Mouse (Mus musculus): ENCODE data around the gene Rgs8. TPM values are rescaled to one million over a fixed set of nuclear protein-coding genes. Genes with fewer than 3 reads are reported as not detected.

The Rgs8 gene
- polyA plus RNA-seq, 1 experiment = not detected

DNA sequence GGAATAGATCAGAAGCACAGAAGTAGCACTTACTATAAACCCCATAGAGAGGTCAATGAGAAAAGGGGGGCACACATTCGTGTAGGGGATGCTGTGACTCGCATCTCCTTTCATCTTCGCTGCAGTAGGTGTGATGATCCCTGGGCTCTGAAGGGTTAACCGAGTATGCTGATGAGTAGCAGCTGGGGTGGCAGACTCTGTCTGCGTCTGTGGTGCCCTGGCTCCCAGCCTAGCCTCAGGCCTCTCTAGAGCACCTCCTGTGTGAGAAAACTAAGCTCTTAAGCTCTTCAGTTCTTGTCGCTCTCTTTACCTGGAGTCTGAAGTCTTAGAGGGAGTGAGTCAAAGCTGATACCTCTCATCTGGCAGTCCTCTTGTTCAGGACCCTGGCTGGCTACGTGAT lies 51.3 kb downstream of the Rgs8 start:
- DNase-seq (ENCODE audit: low spot score) = no peak

DNA sequence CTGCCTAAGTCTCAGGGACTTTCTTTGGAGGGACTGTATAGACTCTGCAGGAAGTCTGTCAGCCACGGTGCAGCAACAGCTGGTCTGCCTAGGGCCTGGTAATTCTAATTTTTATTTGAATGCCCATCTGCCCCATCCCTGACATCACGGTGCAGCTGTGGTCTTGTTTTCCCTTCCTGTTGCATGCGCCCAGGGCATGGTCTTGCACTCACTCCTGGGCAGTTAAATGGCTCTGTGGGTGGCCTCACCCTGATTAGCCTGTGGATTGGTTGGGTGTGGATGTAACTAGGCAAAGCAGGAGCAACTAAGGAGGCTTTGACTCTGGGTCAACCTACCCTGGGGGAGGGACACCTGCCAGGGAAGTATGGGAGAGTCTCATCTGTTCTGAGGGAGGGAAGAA lies 52.2 kb downstream of the Rgs8 start:
- no peak for DNase-seq (ENCODE audit: low spot score)

DNA sequence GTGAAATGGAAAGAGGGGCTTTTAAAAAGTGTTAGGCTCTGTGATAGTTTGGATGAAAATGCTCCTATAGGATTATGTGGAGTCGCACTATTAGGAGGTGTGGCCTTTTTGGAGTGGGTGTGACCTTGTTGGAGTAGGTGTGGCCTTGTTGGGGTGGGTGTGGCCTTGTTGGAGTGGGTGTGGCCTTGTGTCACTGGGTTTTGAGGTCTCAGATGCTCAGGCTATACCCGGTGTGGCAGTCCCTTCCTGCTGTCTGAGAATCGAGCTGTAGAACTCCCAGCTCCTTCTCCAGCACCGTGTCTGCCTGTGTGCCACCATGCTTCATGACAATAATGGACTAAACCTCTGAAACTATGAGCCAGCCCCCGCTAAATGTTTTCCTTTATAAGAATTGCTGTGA lies 55.8 kb downstream of the Rgs8 start:
- no peak for DNase-seq (ENCODE audit: low spot score)

DNA sequence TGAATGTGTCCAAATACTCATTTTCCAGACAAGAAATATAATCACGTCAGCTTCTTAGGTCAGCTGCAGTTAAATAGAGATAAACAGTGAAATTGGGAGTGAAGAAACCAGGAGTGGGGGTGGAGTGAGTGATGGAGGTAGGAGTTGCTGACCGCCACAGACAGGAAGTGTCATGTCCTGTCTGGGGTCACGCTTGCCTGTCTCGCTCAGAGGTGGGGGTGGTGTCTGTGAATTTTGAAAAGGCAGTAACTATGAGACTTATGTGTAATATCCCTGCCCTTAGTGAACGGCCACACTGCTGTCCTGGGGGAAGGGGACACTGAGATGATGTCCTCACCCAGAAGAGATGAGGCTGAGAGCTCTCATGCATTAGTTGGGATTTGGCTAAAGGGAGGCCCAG lies 56.6 kb downstream of the Rgs8 start:
- DNase-seq (ENCODE audit: low spot score) = no peak

DNA sequence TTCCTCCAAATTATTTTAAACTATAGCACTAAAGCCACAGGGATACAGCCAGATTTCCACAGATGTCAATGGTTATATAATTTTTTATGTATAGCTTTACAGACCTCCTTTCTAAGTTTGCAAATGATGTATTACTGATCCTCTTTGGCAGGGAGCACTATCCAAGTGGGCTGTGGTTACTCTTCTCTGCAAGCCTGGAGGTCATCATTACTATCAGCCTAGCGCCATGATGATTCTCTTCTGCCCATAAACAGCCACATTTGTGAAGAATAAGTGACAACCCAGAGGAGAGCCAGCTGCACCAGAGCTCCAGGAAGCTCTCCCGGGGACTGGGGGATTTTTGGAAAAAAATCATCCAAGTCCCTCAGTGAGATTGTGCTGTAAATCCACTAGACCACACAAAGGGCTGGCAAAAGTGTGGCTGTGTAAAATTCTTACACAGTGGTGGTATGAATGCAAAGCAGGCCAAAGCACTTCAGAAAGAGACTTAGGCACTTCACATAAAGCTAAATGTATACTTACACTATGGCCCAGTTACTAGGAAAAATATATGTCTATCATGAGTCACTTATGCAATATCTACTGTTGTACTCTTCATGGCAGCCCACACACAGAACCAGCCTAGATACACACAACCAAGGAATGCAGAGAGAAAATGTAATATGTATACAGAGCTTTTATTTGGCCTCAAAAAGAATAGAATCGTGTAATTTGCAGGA lies 58.9 kb downstream of the Rgs8 start:
- DNase-seq (ENCODE audit: low spot score) = no peak

DNA sequence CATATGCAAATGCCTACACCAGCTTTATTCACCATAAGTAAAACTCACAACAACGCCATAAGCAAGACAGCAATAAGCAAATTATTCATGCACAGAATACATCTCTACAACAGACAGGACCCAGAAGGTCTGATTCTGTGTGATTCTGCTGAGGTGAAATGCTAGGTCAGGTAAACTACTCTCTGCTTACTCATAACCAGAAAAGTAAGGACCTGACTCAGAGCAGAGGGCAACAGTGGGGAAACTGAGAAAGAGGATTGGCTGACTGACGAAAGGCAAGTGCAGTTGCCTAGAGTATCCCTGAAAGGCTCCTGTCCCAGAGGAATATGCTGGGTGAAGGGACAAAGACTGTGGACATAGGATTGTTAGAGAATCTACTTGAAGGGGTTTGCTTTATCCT lies 59.8 kb downstream of the Rgs8 start:
- no peak for DNase-seq (ENCODE audit: low spot score)

DNA sequence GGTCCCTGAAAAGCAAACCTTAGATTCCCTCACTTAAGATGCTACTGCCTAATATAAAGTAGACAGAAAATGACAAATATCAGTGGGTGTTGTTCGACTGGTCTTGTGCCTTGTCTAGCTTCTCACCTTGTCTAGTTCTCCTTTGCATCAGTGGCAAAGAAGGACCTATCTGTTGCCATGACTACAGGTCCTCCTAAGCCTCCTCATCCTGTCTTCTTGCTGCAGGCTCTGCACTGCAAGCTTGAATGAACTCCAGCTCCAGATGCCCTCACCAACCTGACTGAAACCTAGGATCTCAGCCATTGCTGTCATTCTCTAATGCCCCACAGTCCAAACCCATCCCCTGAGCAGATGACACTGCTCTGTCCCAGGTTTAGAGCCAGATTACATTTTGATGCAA lies 65.2 kb downstream of the Rgs8 start:
- no peak for DNase-seq (ENCODE audit: low spot score)

DNA sequence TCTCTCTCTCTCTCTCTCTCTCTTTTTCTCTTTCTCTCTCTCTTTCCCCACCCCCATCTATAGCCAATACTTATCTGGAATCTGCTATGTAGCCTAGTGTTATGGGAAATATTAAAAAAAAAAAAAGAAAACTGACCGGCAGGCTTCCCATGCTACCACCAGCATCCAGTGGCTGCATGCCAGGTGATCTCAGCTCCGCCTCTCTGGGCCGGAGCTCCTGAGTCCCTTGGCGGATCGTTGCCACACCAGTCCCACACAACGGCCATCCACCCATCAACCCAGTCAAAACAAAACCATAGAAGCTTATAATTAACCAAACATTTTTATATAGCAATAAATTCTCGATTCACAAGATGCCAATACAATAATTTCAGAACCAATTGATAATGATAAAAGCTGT lies 68.1 kb downstream of the Rgs8 start:
- DNase-seq (ENCODE audit: low spot score) = no peak

DNA sequence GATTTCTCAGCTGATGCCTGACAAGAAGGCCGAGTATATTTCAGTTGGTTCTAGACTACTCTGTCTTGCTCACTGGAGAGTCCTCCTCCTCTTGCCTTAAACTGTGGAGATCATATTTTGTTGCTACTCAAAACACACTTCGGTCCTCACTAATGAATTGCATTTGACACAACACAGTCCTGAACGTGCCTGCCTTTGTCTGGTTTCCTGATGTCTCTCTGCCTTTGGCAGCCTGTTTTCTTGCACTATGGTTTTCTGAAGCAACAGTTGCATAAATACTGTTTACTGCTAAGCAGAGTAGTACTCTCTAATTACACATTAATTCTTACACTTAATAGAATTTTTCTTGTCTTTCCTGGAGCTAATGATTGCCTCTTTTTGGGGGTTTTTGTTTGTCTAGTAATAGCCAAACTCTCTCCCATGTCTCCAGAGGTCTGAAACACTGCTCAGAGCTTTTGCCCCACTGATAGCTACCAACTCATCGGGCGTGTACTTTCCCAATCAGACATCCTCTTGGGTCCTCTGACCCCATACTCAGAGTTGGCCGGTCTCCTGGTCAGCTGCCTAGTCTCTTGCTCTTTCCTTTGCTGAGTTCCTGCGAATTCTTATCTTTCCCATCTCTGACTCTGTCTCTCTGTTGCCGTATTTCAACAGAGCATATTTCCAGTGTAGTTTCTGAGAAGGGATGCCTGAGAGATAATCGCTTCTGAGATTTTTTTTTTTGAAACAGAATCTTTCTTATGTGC lies 68.9 kb downstream of the Rgs8 start:
- DNase-seq (ENCODE audit: low spot score) = no peak

DNA sequence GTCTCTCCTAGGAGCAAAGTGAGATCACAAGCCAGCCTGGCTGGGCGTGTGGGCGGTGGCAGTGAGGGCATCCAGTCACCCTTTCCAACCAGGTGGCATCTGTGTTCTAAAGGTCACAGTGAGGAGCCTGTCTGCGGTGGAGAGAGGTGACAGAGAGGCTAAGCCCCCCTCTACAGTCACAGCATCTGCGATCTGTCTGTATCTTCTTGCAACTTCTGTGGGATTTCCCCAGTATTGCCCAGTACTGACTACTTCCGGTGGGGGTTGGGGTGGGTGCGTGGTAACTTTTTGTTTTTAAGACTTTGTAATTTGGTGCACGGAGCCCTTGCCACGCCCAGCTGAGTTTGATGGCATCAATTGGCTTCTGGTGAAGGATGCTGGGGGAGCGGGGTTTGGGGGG lies 70.6 kb downstream of the Rgs8 start:
- DNase-seq (ENCODE audit: low spot score) = no peak

DNA sequence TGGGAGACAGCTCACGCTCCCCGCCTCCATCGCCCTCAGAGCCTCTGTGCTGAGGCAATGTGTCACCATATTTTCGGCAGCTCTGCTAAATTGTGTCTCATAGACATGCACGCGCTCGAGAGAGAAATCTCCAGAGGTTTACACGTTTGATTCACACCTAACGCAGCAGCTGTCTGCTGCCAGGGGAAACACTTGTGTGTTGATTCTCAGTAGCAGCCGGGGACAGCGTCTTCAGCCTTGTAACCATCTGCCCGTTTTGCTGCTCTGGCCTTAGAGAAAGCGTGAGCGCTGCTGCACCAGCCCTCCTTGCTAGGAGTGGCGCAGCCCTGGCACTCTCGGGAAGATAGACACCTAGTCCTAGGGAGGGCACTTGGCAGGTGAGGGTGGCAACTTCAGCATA lies 73.8 kb downstream of the Rgs8 start:
- no peak for DNase-seq (ENCODE audit: low spot score)

DNA sequence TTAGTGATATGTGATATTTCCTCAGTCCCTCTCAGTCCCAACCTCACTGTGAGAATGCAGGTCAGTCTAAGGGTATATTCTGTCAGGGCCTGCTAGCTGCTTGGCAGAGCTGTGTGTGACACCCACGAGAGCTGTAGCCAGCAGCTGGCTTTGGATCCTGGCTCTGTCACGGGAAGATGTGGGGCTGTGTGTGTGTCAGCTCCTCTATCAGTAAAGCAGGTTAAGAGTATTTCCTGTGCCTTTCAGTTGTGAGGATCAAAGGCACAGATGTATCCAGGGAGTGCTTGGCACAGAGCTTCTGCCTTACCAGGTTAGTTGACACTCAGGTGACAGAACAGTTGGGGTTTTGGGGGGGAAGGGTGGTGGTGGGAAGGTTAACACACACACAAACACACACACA lies 77.0 kb downstream of the Rgs8 start:
- no peak for DNase-seq (ENCODE audit: low spot score)

DNA sequence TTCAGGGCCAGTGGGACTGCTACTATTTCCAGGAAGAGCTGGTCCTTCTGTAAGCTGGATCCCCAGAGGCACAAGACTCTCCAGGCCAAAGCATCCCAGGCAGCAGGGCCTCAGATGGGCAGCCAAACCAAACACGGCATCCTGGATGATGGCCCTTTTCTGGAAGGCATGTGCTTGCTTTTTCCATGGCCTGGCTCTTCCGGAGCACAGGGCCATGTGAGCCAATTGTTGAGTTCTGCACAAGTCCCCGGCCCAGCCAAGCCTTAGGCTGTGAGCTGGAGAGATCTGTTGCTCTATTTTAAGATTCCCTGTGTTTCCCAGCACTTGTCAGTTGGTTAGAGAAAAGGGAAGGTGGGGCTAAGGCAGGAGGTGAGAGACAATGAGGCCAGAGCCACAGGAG lies 77.8 kb downstream of the Rgs8 start:
- no peak for DNase-seq (ENCODE audit: low spot score)

DNA sequence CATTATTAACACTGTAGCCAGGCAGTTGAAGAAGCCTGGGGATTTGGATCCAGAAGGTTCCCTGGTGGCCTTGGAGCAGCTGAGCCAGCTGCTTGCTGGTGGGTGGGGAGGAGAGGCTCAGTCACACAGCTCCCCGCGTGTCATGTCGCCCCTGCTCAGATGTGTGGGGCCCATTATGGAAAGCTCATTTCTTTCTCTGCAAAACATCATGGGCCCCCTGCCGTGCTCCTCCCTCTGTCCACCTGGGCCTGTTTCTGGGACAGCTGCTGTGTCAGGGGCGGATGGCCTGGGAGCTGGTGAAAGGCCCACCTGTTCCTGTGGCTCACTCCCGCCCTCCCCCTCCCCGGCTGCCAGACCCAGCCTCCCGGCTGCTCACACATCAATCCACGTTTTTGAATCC lies 80.4 kb downstream of the Rgs8 start:
- DNase-seq (ENCODE audit: low spot score) = no peak

DNA sequence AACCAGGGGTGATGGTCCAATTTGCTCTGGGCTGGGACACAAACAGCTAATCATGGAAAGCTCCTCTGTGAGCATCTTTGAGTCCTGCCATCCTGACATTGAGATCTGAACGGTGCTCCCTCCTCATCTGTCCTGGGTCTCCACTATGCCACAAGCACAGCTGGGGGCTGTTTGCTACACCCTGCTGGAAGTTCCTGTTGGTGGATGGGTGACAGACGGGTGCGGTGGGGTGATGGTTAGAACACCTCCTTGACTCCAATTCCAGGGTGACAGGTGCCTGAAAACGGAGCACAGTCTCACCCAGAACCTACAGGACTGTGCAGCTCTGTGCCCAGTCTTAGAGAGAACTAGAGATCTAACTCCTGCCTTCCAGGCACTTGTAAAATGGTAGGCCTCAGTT lies 82.0 kb downstream of the Rgs8 start:
- DNase-seq (ENCODE audit: low spot score) = no peak

DNA sequence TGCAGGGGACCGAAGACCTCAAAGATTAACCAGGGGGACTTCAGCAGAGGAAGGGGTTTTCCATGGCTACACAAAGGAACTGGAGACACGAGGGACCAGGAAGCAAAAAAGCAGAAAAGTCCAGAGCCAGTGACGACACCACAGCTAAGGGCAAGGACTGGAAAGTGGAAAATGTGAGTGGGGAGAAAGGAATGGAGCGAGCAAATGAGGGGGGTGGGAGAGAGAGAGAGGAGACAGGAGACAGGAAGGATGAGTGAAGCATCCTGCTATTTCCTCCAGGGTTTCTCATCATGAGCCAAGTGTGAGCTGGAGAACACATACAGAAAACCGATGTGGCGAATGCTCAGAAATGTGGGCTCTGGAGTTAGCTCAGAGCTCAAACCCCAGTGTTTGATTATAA lies 83.3 kb downstream of the Rgs8 start:
- DNase-seq (ENCODE audit: low spot score) = no peak

DNA sequence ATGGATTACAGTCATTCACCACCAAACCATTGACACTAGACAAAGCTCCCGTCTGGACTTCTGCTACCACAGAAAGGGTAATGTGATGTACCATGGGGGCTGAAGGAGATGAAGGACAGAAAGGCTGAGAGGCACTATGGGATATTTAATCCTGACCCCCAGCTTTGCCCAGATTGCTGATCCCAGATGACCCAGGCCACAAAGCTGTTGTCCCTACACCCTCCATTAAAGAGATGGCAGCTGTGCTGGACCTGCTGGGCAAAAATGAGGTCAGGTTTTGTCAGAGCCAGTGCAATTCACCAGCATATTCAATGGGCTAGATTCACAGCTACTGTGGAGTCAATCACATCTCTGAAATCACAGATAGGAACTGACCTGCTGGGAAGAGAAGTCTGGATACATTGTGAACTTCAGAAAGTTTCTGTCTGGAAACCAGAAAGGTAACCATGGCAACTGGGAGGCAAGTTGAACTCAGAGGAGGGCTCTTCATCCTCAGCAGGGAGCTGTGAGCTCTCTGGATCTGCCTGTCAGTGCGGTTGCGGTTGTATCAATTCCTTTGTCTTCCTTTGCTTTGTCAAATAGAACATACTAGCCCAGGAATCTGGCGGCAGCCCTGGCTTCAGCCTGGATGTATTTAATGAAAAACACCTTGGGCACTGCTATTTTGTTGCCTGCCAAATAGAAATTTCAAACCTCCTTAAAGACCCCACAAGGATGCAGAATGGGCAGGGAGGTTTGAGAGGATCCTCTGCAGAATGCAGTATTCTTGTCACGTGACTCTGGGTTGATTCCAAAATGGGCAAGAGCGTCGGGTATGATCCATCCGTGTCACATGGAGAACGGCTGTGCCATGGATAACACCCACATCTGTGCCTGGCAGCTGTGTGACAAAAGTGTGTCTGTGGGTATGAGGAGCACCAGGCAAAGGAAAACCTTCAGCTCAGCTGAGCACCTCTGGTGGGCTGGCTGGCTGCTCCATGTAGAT lies 84.6 kb downstream of the Rgs8 start:
- DNase-seq (ENCODE audit: low spot score) = no peak

DNA sequence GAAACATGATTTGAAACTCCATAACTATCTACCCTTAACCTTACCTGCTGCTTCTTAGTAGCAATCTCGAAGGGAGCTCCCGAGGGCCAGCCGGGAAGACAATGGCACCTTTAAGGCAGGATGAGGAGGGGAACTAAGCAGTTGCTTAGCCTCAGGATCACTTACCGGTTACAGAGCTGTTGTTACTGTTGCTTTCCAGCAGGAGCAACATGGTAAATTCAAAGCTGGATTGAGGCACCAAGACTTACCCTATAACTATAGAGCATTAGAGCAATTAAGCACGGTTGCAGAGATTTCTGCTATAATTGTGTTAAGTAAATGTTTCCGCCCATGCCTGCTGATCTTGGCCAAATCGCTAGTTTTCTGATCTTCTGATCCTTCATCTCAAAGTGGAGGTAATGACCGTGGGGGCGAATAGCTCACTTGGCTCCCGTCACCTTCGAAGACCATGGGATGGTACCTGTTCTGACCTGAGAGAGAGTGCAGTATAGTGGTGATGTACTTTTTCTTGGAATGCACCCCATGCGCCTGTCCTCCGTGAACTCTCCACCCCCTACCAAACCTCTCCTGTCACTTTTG lies 86.7 kb downstream of the Rgs8 start:
- DNase-seq (ENCODE audit: low spot score) = no peak

DNA sequence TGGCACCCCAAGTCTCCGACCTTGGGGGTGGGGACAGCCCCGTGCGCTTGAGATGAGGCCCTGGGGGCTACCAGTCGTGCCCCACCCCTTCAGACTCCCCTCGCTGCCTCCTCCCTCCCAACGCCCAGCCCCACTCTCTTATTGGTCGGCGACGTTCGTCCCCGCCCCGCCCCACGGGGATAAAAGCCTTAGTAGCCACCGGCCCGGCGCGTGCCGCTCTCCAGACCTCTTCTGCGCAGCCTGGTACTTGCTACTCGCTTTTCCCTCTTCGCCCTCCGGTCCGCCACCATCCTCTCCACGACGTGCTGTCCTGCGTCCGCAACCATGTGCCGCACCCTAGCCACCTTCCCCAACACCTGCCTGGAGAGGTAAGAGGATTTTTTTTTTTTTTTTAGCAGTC lies 87.3 kb downstream of the Rgs8 start, which contains the start of gene Rgs16:
Gene Rgs16, plus strand, starts transcription at position 205 of the 400 bp plus-strand sequence.
- peak; percentile 61 for DNase-seq (ENCODE audit: low spot score)

DNA sequence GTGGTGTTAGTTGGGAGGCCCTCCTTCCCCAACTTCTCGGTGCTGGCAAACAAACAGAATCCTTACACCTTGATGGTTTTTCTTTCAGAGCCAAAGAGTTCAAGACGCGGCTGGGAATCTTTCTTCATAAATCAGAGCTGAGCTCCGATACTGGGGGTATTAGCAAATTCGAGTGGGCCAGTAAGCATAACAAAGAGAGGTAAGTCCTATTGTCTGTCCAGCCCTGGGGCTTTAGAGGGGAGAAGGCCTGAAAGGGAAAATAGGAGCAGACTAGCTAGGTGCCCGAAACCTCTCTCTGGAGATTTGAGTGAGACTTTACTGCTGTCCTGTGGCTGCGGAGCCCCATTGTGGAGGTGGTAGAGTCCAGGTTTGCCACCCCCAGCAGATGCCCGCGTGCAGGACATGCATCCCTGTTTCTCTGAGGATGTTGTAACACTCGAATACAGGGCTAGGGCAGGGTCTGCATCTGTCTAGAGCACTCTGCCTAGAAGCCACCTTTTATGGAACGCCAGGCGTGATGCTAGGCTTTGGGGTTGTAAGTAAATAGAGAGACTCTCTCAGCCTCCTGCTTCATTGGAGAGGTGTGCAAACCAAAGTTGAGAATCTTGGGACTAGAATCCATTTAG lies 88.1 kb downstream of the Rgs8 start:
- DNase-seq (ENCODE audit: low spot score) = no peak

DNA sequence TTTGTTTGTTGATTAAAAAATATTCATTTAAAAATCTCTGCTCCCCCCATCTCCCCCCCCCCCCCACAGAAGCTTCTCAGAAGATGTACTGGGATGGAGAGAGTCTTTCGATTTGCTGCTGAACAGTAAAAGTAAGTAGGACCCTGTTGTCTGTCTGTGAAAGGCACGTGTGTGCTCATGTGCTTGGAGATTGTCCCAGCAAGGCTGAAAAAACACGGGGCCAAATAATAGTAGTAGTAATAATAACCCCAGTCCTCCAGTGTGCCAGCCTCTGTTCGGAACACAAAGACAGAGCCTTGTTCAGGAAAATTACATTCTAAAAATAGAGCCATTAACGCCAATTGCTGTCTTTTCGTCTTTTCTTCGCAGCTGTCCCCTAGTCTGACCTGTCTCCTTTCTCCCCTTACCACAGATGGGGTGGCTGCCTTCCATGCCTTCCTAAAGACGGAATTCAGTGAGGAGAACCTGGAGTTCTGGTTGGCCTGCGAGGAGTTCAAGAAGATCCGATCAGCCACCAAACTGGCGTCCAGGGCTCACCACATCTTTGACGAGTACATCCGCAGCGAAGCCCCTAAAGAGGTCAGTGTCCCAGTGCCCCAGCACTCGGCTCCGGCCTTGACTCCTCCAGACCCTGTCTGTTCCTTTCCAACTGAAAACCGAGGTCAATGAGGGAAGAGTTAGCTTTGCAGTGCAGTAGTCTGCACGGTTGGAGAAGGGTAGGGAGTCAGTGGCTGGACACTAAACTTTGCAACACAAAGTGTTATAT lies 88.9 kb downstream of the Rgs8 start:
- DNase-seq (ENCODE audit: low spot score) = no peak
